Mouse (Mus musculus) E14TG2a.4 (cell line): Measurements from ENCODE around the gene Nf2.

Experiments
- CTCF ChIP-seq: conservative IDR thresholded peaks from 2 replicates; pipeline ENCODE4 v1.5.1; 2014; ENCODE audit warnings: low read length
- NANOG ChIP-seq: IDR thresholded peaks from 2 replicates; pipeline ENCODE4 v1.6.1; 2014; ENCODE audit warnings: borderline replicate concordance, low read length, mixed read lengths
- POU5F1 ChIP-seq: IDR thresholded peaks from 2 replicates; pipeline ENCODE4 v1.6.1; 2014; ENCODE audit warnings: low read length, borderline replicate concordance

DNA sequence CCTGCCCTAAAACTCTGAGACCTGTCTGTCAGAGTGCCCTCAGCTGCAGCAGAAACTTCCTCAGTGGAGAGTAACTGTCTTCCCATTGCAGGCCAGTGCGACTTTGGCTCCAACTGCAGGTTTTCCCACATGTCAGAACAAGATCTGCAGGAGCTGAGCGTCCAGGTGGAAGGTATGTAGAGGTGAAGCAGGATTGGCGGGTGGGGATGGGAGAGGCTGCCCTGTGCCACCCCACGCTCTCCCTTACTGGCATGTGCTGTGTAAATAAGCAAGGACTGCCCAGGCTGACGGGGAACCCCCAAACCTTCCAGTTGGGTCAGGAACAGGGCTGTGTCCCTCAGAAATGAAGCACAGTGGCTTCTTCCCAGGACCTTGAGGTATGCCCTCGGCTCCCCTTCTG lies 119.2 kb downstream of the Nf2 start:
- TF ChIP-seq CTCF (no peak), POU5F1 (no peak), NANOG (no peak)
